Mouse (Mus musculus): ENCODE results near the gene Grk5.

- TF ChIP-seq CTCF (IDR thresholded peaks at IDR 0.05; ENCODE audit: low read depth) (no peak), EP300 (IDR thresholded peaks at IDR 0.05; ENCODE audit: low read depth) (no peak)
Measured at GRCm38 (mm10) chr19:61048646-61049045, 159.1 kb downstream of the Grk5 start.

All from liver, embryonic 14.5 days (tissue).